Mouse (Mus musculus) spleen, postnatal 10 days (tissue): ENCODE measurements at regions not wholly inside any gene's neighbourhood (a gene's known extent, or its start where the extent isn't known, plus 50 kb on each side); places are given as distances from the start of the nearest gene placed in this dataset.
A peak's percentile ranks its signal among the peaks of the same experiment; 100 is the strongest.

ENCODE experiments used
- DNase-seq, 2 experiments: peaks; one replicate each; pipeline ENCODE4 v3.0.0; 2021 to 2022; ENCODE audit warnings: low spot score in 2 of 2

GRCm38 (mm10) chr16:30652692-30653091 is 53.2 kb downstream of the Fam43a start:
- no peak for DNase-seq

DNA sequence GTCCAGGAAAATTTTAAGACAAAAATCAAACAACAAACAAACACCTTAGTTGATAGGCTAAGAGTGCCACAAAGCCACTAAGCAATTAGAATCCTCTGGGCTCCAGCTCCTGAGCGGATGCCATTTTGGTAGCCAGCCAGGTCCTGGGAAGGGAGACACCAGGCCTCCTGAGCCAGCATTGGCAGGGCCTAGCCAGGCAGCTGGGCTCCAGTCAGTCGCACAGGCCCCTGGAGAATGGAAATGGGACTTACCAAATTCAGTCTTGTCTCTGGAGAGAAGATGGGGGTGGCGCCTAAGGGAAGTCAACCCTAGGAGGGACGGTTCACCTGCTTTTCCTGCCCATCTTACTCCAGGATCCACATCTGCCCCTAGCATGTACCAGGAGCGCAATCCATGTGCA is 54.3 kb downstream of the Fam43a start:
- no peak for DNase-seq

DNA sequence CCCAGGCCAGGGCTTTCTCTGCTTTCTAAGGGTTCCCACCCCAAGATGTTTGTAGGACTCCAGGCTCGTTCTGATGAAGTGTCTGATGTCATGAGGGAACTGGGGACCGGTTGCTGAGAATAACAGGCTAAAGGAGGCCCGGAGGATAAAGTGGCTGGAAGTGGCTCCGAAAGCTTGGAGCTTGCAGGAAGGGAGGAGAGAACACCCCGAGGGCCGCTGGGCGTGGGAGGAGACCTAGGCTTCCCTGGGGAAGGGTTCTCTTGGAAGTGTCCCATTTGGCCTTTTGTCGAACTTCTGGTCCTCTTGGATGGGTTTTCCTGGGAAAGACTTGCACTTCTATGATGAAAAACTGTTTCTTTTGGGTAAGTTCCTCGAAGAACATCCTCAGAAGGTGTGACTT is 54.7 kb downstream of the Fam43a start:
- DNase-seq = no peak

- no peak for DNase-seq
These were observed 56.3 kb downstream of the Fam43a start for GRCm38 (mm10) chr16:30655798-30656221.

- DNase-seq = no peak
These were observed 57.4 kb downstream of the Fam43a start for GRCm38 (mm10) chr16:30656881-30657280.

- DNase-seq = no peak
These were observed 59.4 kb downstream of the Fam43a start for GRCm38 (mm10) chr16:30658921-30659320.

GRCm38 (mm10) chr16:30661086-30661977 is 61.8 kb downstream of the Fam43a start:
- no peak for DNase-seq

- no peak for DNase-seq
These were observed 63.5 kb downstream of the Fam43a start for GRCm38 (mm10) chr16:30663055-30663454.

GRCm38 (mm10) chr16:30663971-30664370 is 64.4 kb downstream of the Fam43a start:
- no peak for DNase-seq

DNA sequence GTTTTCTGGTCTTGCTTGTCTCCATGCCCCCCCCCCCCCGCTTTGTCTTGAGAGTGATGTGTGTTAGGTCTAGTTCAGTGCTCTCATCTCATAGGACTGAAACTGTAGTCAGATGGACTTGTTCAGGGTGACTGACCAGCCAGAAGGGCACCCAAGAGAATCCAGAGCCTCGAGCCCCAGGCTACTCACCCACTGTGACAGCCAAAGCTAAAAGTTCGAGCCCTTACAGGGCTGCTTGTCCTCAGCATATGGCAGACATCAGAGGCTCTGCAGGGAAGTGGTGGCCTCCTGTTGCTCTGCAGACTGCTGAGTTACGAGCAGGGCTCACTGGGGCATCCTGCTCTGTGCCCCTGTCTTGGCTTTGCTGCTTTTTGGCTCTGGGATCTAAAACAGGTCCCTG is 64.9 kb downstream of the Fam43a start:
- DNase-seq = no peak

GRCm38 (mm10) chr16:30665881-30666280 is 66.4 kb downstream of the Fam43a start:
- DNase-seq = no peak

- no peak for DNase-seq
These were observed 70.4 kb downstream of the Fam43a start for GRCm38 (mm10) chr16:30669883-30670282.

GRCm38 (mm10) chr16:30671584-30671983 is 72.1 kb downstream of the Fam43a start:
- no peak for DNase-seq

- no peak for DNase-seq
These were observed 73.4 kb downstream of the Fam43a start for GRCm38 (mm10) chr16:30672776-30673550.

DNA sequence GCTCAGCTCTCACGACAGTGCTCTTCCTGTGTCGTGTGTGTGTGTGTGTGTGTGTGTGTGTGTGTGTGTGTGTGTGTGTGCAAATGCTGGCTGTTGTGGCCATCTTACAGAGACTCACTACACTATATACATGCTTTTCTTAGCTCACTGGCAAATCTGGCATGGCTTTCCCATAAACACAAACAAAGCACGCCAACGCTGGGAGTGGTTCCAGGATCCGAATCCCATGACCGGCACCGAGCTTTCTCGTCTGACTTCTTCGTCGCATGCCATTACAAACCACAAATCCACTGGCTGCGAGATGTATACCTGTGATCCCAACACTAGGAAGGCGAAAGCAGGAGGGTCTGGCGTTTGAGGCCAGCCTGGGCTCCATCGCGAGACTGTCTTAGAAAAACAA is 74.1 kb downstream of the Fam43a start:
- DNase-seq = no peak

- DNase-seq = no peak
These were observed 76.3 kb downstream of the Fam43a start for GRCm38 (mm10) chr16:30675829-30676228.

- DNase-seq = peak in 1 of 2 experiments; percentile 30
These were observed 77.5 kb downstream of the Fam43a start for GRCm38 (mm10) chr16:30677016-30677415.

GRCm38 (mm10) chr16:30677896-30678707 is 78.6 kb downstream of the Fam43a start:
- DNase-seq = peak in 1 of 2 experiments; percentile 46

DNA sequence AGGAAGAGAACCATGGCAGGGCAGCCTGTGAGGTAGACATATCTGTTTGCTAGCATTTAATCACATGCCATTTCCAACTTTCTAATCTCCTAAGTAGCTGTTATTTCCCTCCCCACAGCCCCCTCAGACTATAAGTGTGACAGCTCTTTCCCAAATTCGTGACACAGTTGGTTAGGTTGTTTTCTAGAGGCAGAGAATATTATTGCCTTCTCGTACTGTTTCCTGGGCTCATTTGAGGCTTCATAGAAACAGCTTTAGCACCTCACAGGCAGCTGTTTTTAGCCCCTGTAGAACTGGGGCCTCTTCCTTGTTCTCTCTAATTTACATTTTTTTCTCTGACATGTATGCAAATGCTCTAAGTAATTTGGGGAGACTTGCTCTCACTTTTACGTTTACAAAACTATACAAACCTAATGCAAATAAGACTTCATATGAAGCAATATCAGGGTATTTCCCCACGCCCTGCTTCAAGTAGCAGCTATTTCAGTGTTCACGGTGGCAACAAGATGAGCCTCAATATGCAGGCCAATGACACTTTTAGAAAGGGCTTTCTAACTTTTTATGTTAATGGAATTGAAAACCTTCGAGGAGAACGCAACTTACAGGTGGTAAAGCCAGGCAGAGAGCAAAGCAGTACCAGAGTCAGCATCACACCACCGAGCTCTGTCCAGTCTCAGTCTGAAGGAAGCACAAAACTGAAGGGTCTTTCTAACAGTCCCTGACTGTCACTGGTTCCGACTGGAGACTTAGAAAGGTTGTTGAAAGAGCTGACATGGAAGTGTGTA is 79.4 kb downstream of the Fam43a start:
- no peak for DNase-seq

- DNase-seq = no peak
These were observed 79.9 kb downstream of the Fam43a start for GRCm38 (mm10) chr16:30679493-30679811.

DNA sequence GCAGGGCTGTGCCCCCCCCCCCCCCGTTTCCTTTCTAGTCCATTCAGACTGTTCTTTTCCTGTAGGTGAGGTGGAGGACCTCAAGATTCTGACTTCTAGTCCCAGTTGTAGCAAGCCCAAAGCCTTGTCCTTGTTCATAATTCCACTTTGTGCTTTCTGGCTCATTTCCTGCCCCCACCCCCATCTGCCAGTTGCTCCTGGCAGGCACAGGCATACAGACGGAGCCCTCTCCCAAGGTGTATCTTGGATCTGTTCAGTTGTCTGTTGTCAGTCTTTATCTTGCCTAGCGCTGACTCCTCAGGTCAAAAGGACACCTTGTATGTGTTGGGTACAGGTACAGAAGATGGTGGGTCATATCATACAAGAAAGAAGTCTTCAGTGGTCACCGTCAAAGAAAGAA is 81.9 kb downstream of the Fam43a start:
- no peak for DNase-seq
